Mouse (Mus musculus) frontal cortex, postnatal 25 days (tissue): ENCODE data around the gene Gm49380.
"Not testable (repeated sequence)": the region's sequence is repeated elsewhere in the genome, so short reads cannot be mapped to it uniquely, and the experiment has no call there.

ENCODE experiments used
- DNase-seq, 2 experiments: peaks; one replicate each; pipeline ENCODE4 v3.0.0; 2022; ENCODE audit warnings: low spot score in 2 of 2

Gm49380 gene

DNA sequence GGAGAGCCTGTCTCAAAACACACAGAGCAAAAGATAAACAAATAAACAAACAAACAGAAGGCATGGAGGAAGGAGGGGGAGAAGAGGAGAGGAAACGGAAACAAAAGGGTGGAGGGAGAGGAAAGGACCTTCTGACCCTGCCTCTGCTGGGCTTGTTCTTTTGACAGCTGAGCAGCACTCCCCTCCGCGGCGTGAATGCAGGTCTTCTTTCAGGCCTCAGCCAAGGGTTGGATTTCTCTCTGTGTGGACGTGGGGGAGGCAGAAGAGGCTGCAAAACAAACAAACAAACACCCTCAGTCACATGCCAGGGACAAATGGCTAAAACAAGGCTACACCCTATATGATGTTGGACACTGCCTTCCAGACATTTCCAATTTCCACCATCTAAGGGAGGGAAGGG lies 11.7 kb upstream of the Gm49380 start:
- DNase-seq: no peak

DNA sequence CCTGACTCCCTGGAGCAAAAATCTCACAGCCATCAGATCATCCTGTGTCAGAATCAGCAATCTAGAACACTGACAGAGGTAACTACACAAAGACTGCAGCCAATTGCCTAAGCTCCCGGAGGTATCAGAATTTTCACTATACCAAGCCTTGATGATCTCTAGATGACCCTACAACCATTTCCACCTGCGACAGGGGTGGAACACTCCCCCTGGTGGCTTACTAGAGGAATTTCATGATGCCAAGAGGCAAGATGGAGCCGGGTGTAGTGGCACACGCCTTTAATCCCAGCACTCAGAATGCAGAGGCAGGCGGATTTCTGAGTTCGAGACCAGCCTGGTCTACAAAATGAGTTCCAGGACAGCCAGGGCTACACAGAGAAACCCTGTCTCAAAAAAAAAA lies 11.0 kb upstream of the Gm49380 start:
- no peak for DNase-seq

DNA sequence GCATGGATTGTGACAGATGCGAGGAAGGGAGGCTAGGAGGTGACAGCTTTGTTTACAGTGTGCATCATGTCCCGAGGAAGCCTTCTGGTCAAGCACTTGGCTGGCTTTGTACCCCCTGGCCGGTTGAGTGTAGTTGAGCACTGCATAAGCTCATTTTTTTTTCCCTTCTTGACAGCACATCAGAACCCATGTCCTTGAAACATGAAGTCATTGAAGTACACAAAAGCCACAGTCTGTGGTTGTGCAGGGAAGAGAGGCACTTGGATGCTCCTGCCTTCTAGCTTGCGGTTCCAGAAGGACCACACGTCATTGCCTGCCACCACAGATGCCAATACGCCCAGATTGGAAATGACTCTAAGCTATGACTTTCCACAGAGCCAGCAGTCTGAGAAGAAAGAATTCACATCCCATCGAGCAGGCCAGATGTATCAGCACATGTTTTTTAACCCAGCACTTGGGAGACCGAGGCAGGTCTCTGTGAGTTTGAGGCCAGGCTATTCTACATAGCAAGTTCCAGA lies 6.7 kb upstream of the Gm49380 start:
- no peak for DNase-seq

DNA sequence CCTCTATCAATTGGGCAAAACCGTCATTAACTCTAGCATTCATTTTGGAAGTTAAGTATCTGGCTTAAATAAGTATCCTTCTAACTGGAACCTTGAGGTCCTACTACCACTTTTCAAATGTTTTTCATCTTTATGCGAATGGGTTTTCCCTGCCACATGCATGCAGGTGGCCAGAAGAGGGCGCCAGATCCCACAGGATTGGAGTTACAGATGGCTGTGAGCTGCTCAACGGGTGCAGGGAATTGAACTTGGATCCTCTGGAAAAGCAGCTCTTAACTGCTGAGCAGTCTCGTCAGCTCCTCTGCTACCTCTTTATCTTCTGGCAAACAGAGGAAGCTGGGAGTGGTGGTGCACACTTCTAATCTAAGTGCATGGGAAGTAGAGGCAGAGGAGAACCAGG lies 5.7 kb upstream of the Gm49380 start:
- no peak for DNase-seq

GRCm38 (mm10) chr9:44116182-44116581 lies 2.9 kb upstream of the Gm49380 start:
- DNase-seq: no peak

- DNase-seq: no peak
Measured at GRCm38 (mm10) chr9:44115599-44115998, 2.3 kb upstream of the Gm49380 start.

- DNase-seq: no peak
Measured at GRCm38 (mm10) chr9:44114453-44114852, 1.2 kb upstream of the Gm49380 start.

DNA sequence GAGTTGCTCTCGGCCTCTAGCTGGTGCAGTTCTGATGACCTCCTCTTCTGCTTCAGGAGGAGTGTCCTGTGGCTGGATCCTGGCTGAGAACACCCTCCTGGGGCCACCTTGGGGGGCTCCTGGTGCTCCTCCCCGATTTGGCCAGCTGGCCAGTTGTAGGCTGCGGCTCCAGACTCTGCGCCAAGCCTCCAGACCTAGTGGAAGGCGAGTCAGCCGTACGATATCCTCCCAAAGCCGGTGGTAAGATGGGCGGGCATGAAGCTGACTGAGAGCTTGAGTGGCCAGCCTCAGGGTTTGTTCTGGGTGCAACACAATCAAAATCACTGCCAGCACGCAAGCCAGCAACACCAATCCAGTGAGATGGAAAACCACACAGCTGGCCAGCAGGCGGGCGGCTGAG lies 1.4 kb downstream of the Gm49380 start:
- DNase-seq: not testable (repeated sequence)

DNA sequence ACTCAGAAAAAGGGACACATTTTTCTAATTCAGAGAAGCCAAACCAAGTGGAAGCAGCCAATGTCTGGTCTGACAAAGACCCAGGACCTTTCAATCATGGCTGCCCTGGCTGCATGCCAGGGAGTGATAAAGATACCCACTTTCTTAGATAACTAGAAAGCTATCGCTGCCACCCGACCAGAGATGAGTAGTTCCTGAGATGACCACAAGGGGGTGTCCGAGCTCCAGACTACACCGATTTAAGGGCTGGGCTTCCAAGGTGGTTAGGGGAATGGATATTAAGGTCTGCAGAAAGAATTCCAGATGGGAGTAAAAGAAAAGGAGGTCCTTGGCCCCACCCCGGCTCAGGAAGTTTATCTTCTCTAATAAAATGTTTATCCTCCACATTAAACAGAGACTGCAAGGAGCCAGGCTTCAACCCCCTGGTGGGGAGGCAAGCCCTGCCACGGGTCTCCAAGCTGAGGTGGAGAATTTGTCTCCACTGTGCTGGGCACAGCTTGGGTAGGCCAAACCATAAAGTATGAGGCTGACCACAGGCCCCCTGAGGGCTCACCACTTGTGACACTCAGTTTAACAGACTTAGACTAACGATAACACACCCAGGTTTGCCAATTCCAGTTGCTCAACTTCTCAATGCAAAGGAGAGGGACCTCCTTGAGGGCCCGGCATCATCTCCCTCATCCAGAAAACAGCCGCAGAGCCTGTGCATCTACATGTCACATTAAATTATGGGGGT lies 3.8 kb downstream of the Gm49380 start:
- DNase-seq: peak; percentile 75 to 78

GRCm38 (mm10) chr9:44108269-44109055 lies 4.8 kb downstream of the Gm49380 start:
- DNase-seq: no peak

DNA sequence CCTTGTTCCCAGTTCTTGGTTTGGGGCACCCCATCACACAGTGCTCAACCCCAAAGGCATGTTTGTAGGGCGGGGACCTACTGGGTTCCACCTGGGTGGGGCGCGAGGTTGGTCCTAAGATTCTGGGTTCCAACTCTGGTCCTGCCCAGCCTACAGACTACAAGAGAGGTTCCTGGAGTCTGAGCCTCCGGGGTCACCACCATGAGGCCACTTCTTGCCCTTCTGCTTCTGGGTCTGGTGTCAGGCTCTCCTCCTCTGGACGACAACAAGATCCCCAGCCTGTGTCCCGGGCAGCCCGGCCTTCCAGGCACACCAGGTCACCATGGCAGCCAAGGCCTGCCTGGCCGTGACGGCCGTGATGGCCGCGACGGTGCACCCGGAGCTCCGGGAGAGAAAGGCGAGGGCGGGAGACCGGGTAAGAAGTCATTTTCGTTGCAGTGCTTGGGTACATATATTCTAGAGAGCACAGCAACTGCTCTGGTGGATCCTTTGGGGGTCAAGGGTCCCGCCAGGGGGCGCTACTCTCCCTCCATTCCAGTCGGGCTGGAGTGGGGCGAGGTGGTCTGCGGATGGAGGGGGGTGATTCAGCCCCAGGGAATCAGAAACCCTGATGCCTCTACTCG lies 5.6 kb downstream of the Gm49380 start:
- DNase-seq: no peak

DNA sequence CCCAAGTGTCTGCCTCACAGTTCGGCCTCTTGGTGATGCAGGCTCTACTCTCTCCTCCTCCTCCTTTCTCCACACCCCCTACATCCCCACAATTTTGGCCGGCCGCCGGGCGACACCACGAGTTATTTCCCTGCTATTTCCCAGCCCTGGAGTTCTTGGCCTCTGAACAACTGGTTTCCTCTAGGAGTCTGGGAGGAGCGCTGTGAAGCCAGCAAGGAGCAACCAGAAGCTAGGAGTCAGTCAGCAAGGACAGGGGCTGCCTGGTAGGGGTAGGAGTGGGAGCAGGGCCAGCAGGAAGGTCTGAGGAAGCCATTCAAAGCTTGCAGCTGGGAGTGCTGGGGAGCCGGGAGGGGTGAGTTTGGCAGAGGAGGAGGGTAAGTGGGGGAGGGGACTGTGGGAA lies 6.2 kb downstream of the Gm49380 start, which contains the start of gene C1qtnf5:
Gene C1qtnf5, plus strand, starts transcription at position 136 of the 400 bp plus-strand sequence.
- peak in 1 of 2 experiments; percentile 58 for DNase-seq

- no peak for DNase-seq
Measured at GRCm38 (mm10) chr9:44106596-44106995, 6.7 kb downstream of the Gm49380 start.

- DNase-seq: no peak
Measured at GRCm38 (mm10) chr9:44106182-44106581, 7.1 kb downstream of the Gm49380 start.

- DNase-seq: no peak
Measured at GRCm38 (mm10) chr9:44105781-44106180, 7.5 kb downstream of the Gm49380 start.

DNA sequence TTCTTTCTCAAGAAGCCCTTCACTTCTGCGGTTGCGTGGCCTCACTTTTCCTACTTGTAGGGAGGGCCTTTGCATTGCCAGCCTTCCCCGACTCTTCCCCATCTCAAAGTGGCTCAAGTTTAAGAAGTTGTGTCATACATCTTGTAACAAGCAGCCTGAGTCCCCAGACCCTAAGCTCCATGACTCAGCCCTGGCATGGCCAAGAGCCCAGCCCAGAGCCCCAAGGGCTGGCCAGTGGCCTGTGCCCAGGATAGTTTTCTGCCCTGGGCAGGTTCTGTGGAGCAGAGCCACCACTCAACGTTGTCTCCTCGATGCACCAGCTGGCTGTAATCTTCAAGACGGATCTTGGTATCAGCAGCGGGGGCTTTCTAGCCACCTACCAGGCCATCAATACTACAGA lies 8.4 kb downstream of the Gm49380 start:
- no peak for DNase-seq

GRCm38 (mm10) chr9:44101490-44101889 lies 11.8 kb downstream of the Gm49380 start, which contains the start of gene Mfrp:
Gene Mfrp (plus strand): TSS chr9:44101729.
- no peak for DNase-seq

- peak in 1 of 2 experiments; percentile 45 for DNase-seq
Measured at GRCm38 (mm10) chr9:44096536-44096935, 16.8 kb downstream of the Gm49380 start.

GRCm38 (mm10) chr9:44095781-44096180 lies 17.5 kb downstream of the Gm49380 start:
- DNase-seq: no peak

- DNase-seq: no peak
Measured at GRCm38 (mm10) chr9:44094737-44095136, 18.6 kb downstream of the Gm49380 start.

- DNase-seq: peak; percentile 57 to 74
Measured at GRCm38 (mm10) chr9:44093612-44094503, 19.4 kb downstream of the Gm49380 start.
